16 mouse cellular contexts compared by ENCODE assay signal in the genomic region with DNA sequence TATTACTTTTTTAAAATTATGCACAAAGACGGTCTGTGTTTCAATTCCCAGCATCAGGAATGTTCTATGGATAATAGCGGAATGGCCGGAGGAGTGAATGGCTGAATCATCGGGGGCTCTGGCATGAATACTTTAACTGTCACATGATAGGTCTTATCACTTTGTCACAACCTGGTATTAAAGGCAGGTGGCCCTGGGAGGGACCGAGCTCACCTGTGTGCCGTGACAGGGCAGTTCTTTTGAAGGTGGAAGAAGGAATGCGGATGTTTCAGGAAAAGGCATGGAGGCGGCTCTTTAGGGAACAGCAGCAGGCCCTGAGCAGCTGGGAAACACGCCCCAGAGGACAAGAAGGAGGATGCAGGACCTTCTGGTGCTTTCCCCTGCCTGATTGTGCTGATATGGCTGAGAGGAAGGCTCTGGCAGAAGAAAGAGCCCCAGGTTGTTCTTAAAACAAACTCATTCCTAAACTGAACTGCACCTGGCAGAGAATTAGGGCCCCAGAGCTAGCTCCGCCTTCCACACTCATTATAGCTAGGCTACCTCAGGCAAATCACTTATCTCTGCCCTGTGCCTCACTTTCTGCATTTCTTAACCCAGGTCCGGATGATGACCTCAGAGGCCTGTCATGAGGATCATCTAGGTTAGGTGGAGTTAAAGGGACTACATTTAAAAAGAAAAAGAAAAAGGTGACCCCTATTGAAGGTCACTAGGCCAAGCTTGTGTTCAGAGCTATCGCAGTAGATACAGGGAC.
"Had no signal": no experiment of that assay in that cellular context is flagged by ENCODE, and none has a peak within 500 bp of the region (broad histone marks: within the 10 kb centered on the region; RNA-seq: fewer than 3 reads in every experiment).

No protein-coding gene starts in this region.

- H3K27ac ChIP-seq: limb, embryonic 13.5 days; liver, embryonic 14.5 days; midbrain, embryonic 10.5 days; midbrain, embryonic 15.5 days; neural tube, embryonic 12.5 days had no signal

- ATAC-seq: midbrain, embryonic 15.5 days had no signal

- H3K4me1 ChIP-seq: limb, embryonic 13.5 days; midbrain, embryonic 10.5 days; midbrain, embryonic 15.5 days; neural tube, embryonic 12.5 days had no signal

- H3K27me3 ChIP-seq: limb, embryonic 13.5 days; midbrain, embryonic 15.5 days; neural tube, embryonic 12.5 days had no signal

- H3K4me2 ChIP-seq: limb, embryonic 13.5 days; midbrain, embryonic 15.5 days; neural tube, embryonic 12.5 days had no signal

- DNase-seq: kidney, adult 8-10 months; kidney, postnatal 36 days; layer of hippocampus, adult 9-11 months; layer of hippocampus, postnatal 36 days; lung, adult 18-20 months; lung, postnatal 10 days; lung, postnatal 4 days; retina, postnatal 1 day; right cerebral cortex, postnatal 14 days; thymus, adult 18-20 months; thymus, postnatal 14 days had no signal

- H3K9me3 ChIP-seq: limb, embryonic 13.5 days; midbrain, embryonic 10.5 days; midbrain, embryonic 15.5 days; neural tube, embryonic 12.5 days had no signal

- H3K36me3 ChIP-seq: limb, embryonic 13.5 days; midbrain, embryonic 10.5 days; midbrain, embryonic 15.5 days; neural tube, embryonic 12.5 days had no signal

- H3K4me3 ChIP-seq: limb, embryonic 13.5 days; midbrain, embryonic 10.5 days; midbrain, embryonic 15.5 days; neural tube, embryonic 12.5 days had no signal

- H3K9ac ChIP-seq: limb, embryonic 13.5 days; liver, embryonic 14.5 days; midbrain, embryonic 15.5 days; neural tube, embryonic 12.5 days had no signal
